Mouse (Mus musculus) testis, postnatal 10 days (tissue): ENCODE measurements around the gene Best2.

Experiments used
- DNase-seq: peaks from one replicate; pipeline ENCODE4 v3.0.0; 2021; ENCODE audit warnings: low spot score

Gene Best2

DNA sequence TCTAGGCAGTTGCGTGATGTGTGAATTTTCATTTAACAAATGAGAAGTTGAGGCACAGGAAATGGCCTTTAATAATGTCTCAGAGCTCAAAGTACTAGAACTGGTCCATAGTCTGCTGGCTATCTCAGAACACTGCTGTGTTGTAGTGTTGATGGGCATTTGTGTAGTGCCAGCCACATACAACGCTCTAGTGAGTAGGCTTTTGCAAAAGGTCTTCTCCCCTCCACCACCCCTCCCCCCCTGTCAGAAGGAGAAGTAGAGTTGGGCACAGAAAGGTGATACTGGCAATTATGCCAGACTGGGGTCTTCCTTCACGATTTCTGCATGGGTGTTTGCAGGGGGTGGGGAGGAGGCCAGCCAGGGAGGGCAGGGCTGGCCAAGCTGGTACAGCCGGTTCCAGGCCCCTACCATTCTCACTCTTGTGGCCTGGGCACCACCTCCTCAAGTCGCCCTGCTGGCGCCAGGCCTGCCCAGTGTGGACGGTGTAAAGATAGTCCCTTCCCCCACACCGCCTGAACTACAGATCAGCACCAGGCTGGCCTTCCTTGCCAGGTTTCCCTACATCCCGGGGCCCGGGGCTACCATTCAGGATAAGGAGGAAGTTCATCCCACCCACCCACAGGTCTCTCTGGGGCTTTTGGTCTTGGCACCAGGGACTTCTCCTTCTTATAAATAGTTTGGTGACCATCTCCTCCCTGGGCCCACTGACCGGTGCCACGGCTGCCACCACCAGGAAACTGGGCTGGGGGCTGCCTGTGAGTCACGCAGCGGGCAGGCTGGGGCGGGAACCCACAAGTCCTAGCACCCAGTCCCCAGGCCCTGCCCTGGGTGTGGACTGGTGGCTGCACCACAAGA is 32.5 kb downstream of the Best2 start:
- no peak for DNase-seq

DNA sequence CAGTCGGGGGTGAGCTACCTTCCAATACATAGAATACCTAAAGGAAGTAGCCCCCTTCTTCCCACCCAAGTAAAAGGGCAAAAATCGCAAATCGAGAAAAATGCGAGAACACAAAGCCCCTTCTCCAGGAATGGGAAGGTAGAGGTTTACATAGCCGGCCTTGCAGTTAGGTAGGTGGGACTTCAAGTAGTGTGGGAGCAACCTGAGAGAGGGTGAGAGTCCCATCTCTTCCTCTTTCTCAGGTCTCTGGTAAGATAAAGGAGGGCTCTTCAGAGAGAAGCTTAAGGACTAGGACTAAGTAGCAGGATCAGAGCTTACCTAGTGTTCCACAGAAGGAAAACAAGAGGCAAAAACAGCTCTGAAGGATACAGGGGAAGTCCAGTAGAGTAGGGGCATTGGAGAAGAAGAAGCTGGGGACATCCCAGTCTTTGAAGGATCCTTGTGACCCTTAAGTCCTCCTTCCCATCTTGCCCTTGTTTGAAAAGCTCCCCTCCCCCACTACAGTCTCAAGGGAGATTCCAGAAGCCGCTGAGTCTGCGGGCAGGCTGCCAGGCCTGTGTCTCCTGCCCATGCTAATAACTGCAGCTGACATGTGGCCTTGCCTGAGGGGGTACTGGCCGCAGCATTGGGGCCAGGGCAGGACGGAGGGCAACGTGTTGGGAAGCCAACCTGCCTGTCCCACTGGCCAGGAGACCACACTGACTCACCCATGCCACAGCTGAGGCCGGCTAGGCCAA is 33.5 kb downstream of the Best2 start:
- DNase-seq, result peak; percentile 81

DNA sequence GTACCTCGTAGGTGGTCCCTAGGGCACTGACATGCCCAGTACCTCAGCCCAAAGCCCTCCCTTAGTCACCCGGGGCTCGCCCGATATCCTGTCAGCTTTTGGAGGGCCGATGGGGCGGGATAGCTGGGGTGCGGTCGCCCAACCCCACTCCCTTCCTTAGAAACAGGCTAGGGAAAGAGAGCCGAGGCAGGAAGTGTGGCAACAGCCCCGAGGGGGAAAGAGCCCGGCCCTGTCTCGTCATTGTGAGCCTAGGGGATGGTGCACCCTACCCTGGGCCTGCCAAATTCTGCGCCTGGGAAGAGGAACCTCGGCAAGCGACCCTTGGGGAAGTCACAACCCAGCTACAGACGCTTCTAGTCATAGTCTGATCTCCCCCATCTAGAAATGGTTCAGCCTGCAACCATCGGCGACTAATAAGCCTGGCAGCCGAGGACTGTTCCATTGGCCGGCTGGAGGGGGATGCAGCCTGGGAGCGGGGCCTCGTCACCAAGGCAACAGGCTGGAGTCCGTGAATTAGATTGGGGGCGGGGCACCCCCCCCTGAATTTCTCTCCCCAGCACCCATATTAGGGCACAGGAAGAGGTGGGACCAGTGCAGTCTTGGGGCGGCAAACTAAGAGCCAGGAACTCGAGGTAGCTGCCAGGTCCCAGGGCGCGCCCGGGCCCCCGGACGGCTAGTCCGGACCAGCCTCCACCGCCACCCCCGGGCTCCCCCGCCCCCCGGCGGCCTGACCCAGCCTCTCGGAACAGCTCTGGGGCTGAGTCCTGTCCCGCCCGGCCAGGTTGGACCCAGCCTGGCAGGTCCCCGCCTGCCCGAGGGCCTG is 34.5 kb downstream of the Best2 start:
- DNase-seq, result peak; percentile 90

DNA sequence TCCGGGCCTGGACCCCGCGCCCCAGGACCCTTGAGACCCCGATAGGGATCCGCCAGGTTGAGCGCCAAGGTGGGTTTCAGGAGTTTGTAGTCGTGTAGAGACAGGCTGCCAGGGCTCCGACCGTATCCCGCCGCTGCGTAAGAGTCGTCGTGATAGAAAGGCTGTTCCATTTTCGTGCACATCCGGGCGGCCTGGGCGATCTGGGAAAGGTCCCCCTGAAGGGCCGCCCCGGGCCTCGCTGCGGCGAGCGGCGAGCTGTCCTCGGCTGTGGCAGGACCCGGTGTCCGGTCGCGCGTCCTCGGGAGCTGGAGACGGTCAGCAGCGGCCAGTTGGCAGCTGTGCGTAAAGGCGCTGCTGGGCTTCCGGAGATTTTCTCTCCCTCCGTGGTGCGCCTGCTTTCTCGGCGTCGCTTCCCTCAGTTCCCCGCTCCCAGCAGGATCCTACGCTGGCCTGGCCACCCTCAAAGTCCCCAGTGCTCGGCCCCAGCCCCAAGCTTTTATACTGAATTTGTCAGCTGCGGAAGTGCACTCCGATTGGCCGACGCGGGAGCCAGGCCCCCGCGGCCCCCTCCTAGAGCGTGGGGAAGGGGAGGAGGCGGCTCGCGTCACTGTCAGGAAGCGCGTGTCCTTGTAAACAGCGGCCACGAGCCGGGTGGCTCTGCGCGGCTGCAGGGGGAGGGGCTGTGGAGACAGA is 35.9 kb downstream of the Best2 start, which contains the start of gene Junb:
TSS of gene Junb (minus strand) at position 471 of the 693 bp plus-strand sequence.
- peak; percentile 89 for DNase-seq

DNA sequence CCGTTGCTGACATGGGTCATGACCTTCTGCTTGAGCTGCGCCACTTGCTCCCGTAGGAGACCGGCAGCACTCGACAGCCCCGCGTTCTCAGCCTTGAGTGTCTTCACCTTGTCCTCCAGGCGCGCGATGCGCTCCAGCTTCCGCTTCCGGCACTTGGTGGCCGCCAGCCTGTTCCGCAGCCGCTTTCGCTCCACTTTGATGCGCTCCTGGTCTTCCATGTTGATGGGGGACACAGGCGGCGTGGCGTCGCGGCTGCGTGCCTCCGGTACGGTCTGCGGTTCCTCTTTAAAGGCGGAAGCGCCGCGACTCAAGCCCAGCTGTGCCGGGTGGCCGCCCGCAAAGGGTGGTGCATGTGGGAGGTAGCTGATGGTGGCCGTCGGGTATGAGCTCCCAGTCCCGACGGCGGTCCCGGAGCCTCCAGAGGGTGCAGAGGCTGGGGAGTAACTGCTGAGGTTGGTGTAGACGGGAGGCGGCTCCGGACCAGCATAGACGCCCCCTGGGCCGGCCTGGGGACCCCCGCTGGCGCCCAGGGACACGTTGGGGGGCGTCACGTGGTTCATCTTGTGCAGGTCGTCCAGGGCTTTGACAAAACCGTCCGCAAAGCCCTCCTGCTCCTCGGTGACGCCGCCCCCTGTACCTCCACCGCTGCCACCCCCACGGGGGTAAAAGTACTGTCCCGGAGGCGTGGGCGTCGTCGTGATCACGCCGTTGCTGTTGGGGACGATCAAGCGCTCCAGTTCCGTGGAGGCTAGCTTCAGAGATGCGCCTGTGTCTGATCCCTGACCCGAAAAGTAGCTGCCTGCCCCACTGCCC is 36.7 kb downstream of the Best2 start:
- peak; percentile 73 for DNase-seq

DNA sequence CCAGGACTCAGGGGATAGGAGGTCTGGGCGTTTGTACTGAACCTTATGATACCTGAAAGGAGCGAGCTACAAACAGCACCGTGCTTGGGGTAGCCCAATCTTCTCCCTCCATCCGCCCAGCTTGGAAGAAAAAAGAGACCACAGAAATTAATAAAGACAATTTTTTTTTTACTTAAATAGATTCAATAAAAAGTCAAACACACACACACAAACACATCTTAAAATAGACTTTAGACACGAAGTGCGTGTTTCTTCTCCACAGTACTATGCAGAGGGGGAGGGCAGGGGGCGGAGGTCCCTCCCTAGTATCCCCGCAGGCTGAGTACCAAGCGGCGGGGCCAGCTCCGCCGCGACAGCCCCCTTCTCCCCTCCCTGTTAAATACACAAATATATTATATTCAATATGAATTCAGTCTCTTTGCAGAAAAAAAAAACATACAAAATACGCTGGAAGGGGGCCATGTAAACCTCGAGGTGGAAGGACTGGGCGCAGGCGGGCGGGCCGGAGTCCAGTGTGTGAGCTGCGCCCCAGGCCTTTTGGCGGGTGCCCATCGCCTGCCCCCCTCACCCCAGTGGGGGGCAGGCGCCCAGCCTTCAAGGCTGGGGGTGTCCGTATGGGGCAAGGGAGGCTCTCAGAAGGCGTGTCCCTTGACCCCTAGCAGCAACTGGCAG is 37.4 kb downstream of the Best2 start:
- no peak for DNase-seq

DNA sequence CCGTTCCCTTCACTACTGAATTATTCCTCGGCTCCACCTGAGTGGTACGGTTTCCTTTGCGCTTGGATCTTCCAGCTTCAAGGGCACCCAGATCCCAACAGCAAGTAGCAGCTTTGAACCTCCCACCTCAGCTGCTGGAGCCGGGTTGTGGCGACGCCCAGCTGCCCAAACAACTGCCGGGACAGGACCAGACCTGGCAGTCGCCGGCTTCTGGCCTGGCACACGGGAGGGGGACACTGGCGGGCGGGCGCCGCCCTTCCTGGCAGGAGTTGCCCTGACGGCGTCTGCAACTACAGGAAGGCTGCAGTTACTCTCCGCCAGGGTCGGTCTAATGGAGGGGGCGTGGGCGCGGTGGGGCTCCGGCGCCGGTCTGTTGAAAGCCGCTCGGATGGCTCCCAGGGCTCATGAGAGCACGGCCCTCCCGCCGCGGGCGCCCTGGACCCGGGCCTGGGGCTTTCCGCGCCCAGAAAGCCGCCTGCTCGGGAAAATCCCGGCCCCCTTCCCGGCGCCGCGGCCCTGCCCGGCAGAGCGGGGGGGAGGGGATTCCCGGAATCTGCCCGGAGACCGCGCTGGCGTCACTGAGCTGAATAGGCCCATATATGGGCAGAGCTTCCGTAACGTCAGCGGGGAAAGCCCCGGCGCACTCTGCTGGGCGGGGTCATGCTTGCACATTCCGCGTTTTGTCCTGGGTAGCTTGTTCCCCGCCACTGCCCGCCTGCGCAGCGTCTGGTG is 38.1 kb downstream of the Best2 start:
- peak; percentile 96 for DNase-seq

DNA sequence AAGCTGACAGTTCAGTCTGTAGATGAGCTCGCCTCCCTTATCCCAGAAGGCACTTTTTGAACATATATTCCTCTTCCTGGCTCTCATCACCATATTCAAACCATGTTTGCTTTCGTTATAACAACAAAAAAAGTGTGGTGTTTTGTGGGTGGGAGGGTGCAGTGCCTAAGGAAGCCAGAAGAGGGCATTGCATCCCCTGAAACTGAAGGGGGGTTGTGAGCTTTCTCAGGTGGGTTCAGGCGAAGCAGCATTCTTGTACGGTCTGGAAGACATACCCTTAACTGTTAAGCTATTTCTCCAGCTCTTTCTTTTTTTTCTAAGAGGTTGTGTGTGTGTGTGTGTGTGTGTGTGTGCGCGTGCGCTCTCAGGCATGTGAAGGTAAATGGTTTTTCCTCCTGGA is 38.9 kb downstream of the Best2 start:
- peak; percentile 78 for DNase-seq

DNA sequence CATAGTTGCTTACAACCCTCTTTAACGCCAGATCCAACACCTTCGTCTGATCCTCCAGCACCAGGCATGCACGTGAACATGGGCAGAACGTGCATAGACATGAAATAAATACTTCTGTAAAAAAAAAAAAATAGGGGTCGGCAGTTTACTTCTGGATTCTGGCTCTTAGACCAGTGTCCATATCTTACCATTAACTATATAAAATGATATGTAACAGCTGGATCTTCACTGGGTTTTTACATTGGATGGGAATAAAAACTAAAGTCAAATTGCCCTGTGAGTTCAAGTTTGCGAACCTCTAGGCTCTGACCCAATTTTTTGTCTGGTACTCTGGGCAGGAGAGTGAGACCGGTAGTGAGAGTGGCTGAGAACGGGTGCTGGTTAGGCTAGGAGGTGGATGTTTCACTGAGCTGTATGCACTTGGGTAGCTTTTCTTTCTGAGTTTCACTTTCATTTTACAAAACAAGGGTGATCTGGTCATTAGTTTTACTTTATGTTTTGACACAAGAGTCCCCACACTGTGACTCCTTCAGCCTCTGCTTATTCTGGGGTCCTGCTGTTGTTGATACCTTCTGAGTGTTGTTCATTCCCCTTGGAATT is 39.7 kb downstream of the Best2 start:
- no peak for DNase-seq

DNA sequence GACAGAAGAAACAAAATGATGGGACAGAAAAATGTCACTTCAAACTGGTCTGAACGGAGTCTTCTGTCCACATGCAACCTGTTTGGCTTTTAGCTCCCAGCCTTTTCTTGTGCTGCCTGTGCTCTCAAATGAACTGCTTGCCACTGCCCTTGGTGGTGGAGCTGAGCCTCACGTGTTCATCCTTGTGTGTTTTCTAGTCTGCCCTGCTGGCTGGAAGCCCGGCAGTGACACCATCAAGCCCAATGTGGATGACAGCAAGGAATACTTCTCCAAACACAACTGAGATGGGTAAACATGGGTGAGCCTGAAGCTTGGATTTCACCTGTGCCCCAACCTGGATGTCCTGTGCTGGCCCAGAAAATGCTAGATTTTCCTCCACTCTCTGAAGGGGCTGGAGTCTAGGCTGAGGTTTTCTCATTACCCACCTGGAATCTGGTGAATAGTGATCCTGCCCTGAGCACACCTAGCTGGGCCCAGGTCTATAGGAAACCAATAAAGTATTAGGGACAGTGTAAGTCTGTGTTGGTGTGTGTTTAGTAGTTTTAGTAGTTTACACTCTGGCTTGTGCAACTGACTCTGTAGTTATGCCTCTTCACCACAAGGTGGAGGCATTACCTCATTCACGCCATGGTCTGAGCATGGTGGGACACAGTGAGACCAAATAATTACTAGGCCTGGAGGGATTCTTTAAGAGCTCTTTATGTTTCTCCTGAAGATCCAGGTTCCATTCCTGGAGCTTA is 40.4 kb downstream of the Best2 start:
- DNase-seq, result peak; percentile 66

DNA sequence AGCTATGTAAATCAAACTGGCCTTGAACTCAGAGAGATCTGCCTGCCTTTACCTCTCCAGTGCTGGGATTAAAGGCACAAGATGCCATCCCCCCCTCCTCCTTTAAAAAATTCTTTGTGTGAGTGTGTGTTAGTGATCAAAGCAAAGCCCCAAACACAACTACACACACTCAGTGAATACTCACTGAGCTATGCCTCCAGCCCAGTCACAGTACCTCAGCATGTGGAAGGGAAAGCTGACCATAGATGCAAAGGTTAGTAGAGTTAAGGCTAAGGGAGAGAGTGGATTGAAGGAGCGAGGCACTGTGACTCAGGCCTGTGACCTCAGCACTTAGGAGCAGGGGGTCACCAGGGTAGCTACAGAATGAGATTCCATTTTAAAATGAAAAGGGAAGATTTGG is 41.3 kb downstream of the Best2 start:
- DNase-seq, result no peak

DNA sequence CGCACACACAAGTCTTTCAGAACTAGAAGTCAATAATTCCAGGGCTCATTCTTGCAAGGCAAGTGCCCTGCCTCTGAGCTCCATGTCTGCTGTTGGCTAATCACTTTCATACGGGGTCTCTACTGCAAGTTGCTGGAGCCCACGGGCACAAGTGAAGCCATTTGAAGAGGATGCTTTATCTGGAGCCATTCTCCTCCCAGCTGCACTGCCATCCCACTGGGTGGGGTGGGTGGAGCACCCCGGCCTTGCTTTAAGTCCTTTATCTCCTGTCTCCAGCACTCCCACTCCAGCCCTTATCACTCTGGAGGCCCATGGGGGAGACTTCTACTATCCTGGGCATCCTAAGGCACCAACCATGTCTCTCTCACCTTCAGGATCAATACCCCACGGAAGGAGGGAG is 43.4 kb downstream of the Best2 start:
- DNase-seq, result no peak

DNA sequence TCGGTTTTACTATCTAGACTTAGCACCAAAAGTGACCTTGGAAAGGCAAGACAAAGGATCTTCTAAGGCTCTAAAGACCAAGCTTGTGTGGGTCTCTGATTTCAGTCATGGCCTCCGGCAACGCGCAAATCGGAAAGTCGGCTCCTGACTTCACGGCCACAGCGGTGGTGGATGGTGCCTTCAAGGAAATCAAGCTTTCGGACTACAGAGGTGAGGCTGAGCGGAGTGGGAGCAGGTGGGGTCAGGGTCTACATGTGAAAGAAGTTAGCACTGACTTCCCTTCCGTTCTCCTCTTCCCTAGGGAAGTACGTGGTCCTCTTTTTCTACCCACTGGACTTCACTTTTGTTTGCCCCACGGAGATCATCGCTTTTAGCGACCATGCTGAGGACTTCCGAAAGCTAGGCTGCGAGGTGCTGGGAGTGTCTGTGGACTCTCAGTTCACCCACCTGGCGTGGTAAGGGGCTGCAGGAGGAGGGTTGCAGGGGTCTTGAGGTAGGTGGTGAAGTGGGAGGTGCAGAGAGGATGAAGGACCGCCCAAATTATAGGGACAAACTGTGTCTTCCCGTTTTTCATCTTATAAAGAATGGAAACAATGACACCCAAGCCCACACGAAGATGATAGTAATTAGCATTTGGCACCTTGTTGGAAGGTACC is 44.1 kb downstream of the Best2 start:
- DNase-seq, result no peak

DNA sequence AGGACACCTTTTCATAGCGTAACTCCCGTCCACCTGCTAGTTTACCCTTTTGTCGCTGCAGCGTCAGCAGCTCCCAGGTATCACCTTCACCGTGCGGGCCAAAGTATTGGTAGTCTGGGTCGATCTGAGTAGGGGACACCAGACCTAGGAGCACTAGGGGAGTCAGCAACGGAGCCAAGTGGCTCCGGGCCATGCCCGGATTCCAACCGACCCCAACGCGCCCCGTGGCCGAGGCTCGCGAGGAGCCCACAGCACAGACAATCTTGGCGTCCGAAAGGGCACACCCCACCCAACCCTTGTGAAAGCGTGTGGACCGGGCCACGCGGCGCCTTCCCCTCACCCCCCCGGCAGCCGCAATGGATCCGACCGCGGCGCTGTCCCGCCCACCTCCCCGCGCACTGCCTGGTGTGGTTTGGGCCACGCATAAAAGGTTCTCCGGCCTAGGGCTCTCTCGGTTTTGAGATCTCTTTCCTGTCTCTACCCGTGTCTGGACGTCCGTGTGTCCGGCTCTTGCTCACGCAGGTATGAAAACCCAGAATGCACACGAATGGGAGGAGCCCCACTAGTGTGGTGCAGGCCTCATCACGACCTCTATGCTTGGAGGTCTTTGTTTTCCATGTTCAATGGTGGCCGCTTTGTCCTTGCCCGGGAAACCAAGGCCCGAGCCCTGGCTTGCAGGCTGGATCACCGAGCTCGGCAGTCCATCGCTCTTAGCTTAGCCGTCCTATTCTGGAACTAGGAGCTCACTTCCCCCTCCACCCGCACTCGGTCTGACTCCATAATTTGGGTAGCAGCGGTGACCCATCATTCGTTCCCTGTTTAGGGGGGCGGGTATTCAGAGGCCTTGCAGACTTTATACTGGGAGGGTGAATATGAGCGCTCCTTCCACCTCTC is 44.8 kb downstream of the Best2 start, which contains the start of the genes Gm49661, Prdx2 and Rnaseh2a:
TSS of gene Gm49661 (minus strand) at position 193 of the 894 bp plus-strand sequence.
TSS of gene Prdx2 (plus strand) at position 347 of the 894 bp plus-strand sequence.
TSS of gene Rnaseh2a (minus strand) at position 527 of the 894 bp plus-strand sequence.
- DNase-seq, result peak; percentile 85

DNA sequence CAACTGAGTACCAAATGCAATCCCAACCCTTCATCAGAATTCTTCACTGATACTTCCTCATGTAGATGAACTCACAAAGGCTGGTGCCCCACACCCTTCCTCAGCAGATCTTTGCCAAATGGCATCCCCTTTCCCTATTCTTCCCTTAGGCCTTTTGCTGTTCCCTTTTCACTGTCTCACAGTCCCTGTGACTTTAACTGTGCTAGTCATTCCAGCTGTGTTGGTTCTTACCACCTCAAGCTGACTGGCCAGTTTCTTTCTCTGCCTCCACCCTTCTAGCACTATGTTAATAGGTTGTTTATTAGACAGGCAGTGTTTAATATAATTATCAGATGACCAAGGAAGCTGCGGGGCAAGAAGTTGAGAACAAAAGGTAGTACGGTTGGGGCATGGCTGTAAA is 45.7 kb downstream of the Best2 start:
- DNase-seq, result no peak

DNA sequence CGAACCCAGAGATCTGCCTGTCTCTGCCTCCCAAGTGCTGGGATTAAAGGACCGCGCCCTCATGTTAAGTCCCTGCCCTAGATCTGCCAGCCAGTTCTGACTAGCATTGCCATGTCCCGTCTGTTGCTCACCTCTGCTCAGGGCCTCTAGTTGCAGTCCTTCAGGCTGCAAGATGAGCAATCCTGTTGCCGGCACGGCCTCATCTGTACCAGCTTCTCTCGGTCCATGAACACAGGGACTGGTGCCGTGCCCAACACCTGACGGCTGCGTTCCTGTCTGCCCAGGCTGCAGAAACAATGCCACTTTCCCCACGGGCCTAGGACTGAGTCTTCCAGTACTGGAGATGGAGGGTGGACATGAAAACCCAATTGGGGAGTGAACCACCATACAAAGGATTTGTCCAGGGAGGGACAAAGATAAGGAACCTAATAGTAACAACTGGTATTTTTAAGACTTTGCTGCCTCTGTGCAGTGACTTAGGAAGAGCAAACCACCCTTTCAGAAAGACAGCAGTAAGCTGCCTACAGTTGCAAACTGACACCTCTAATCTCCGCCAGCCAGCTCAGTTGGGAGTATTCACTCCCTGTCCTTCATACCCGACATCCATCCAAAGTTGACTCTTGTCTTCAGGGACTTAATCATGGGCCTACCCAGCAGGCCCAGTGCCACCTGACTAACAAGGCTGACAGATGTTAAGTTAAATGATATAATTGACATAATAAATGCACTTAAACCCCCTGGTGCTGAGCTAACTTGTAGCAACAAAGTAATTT is 46.6 kb downstream of the Best2 start:
- no peak for DNase-seq
